Mouse (Mus musculus): ENCODE measurements around the gene Utp18.
"Not testable (repeated sequence)": the region's sequence is repeated elsewhere in the genome, so short reads cannot be mapped to it uniquely, and the experiment has no call there.

Utp18 gene

GRCm38 (mm10) chr11:93885572-93886410 is at the start of gene Utp18, which contains the start of gene Mbtd1:
Gene Utp18, minus strand, starts transcription at chr11:93885766.
Gene Mbtd1, plus strand, starts transcription at chr11:93885852.
- peak; percentile 99 for DNase-seq (ENCODE audit: low spot score in 2 of 2)

GRCm38 (mm10) chr11:93929106-93929505 is 43.5 kb upstream of the Utp18 start:
- DNase-seq (ENCODE audit: low spot score in 2 of 2), result no peak

GRCm38 (mm10) chr11:93915019-93915418 is 29.5 kb upstream of the Utp18 start:
- DNase-seq (ENCODE audit: low spot score in 2 of 2), result not testable (repeated sequence)

GRCm38 (mm10) chr11:93911603-93912002 is 26.0 kb upstream of the Utp18 start:
- DNase-seq (ENCODE audit: low spot score in 2 of 2), result no peak

GRCm38 (mm10) chr11:93908829-93909228 is 23.3 kb upstream of the Utp18 start:
- no peak for DNase-seq (ENCODE audit: low spot score in 2 of 2)

- DNase-seq (ENCODE audit: low spot score in 2 of 2), result no peak
Measured at GRCm38 (mm10) chr11:93907839-93908238, 22.3 kb upstream of the Utp18 start.

GRCm38 (mm10) chr11:93906834-93907233 is 21.3 kb upstream of the Utp18 start:
- no peak for DNase-seq (ENCODE audit: low spot score in 2 of 2)

GRCm38 (mm10) chr11:93897732-93898131 is 12.2 kb upstream of the Utp18 start:
- no peak for DNase-seq (ENCODE audit: low spot score in 2 of 2)

GRCm38 (mm10) chr11:93887080-93887447 is 1.5 kb upstream of the Utp18 start:
- peak; percentile 12 to 34 for DNase-seq (ENCODE audit: low spot score in 2 of 2)

GRCm38 (mm10) chr11:93886411-93887079 is 979 bp upstream of the Utp18 start:
- DNase-seq (ENCODE audit: low spot score in 2 of 2), result peak; percentile 18 to 35

- peak; percentile 74 to 78 for DNase-seq (ENCODE audit: low spot score in 2 of 2)
Measured at GRCm38 (mm10) chr11:93884901-93885571, 530 bp downstream of the Utp18 start.

GRCm38 (mm10) chr11:93884068-93884467 is 1.5 kb downstream of the Utp18 start:
- no peak for DNase-seq (ENCODE audit: low spot score in 2 of 2)

- no peak for DNase-seq (ENCODE audit: low spot score in 2 of 2)
Measured at GRCm38 (mm10) chr11:93862638-93863037, 22.9 kb downstream of the Utp18 start.

GRCm38 (mm10) chr11:93862045-93862623 is 23.4 kb downstream of the Utp18 start:
- DNase-seq (ENCODE audit: low spot score in 2 of 2), result no peak

- peak; percentile 6 to 11 for DNase-seq (ENCODE audit: low spot score in 2 of 2)
Measured at GRCm38 (mm10) chr11:93861193-93861592, 24.4 kb downstream of the Utp18 start.

GRCm38 (mm10) chr11:93860540-93861172 is 24.9 kb downstream of the Utp18 start:
- no peak for DNase-seq (ENCODE audit: low spot score in 2 of 2)

GRCm38 (mm10) chr11:93856284-93856955 is 29.1 kb downstream of the Utp18 start:
- DNase-seq (ENCODE audit: low spot score in 2 of 2), result peak; percentile 15 to 23

- DNase-seq (ENCODE audit: low spot score in 2 of 2), result no peak
Measured at GRCm38 (mm10) chr11:93852546-93852945, 33.0 kb downstream of the Utp18 start.

GRCm38 (mm10) chr11:93847342-93847741 is 38.2 kb downstream of the Utp18 start:
- no peak for DNase-seq (ENCODE audit: low spot score in 2 of 2)

- no peak for DNase-seq (ENCODE audit: low spot score in 2 of 2)
Measured at GRCm38 (mm10) chr11:93835800-93836199, 49.8 kb downstream of the Utp18 start.

- DNase-seq (ENCODE audit: low spot score in 2 of 2), result no peak
Measured at GRCm38 (mm10) chr11:93829971-93830370, 55.6 kb downstream of the Utp18 start.
